Mouse (Mus musculus) forelimb bud, embryonic 11.5 days (tissue): Measurements from ENCODE around the gene Eya4.

Experiments used
- DNase-seq: peaks from one replicate; pipeline ENCODE4 v3.0.0-alpha.2; 2012; ENCODE audit warnings: low read depth, low spot score

Gene Eya4

DNA sequence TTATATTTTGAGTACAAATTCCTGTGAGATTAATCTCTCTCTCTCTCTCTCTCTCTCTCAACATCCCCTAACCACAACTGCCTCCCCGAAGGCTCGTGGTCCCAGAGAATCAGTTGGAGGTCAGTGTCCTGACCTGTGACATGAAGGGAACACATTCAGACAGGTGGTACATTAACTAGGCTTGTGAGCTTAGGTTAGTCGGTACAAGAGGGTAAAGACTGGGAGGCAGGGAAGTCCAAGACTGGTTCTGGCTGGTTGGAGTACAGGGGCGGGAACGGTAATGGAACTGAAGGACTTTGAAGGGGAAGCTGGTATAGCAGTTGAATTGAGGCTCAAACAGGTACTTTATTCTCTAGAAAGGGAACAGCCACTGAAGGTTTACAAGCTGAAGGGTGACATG is 287.9 kb downstream of the Eya4 start:
- DNase-seq = no peak

DNA sequence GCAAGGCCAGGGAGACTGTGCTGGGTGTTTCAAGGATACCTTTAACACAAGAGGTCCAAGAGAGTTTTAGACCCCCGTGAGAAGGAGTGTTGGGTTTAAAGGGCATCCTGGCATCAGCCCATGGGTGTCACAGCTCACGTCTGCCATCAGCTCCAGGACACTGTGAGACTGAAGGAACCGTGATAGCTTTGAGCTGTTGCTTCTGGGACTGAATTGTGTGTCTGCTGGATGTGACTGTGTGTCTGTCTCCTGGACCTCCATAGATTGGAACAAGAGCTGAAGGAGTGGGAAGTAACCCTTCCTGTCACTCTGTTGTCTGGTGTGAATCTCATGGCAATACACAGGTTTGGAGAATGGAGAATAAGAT is 289.9 kb downstream of the Eya4 start:
- no peak for DNase-seq

DNA sequence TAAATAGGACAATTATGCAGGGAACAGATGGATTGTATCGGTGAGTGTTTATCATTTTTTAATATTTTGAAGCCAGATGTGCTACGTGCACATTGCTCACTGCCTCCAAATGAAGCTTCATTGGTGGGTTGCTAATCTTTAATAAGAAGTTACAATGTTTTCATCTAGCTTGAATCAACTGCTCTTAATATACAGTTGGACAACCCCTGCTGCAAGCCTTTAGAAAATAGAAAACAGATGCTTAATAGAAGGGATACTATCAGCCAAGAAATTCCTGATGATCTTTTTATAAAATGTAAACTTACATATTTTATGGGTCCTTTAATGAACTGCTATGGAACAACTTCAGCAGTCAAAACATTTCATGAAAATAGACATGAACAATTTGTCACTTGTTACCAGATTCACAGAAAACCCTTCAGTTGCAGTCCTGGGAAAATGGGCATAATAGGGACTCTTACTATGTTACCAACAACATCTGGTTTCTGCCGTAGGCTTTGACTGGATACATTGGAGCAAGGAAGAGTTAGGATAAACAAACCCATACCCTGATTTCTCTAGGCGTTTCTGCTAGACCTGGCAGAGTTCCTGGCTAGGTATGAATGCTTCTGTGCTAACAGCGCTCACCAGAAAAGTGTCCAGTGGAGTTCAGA is 290.4 kb downstream of the Eya4 start:
- DNase-seq = no peak

DNA sequence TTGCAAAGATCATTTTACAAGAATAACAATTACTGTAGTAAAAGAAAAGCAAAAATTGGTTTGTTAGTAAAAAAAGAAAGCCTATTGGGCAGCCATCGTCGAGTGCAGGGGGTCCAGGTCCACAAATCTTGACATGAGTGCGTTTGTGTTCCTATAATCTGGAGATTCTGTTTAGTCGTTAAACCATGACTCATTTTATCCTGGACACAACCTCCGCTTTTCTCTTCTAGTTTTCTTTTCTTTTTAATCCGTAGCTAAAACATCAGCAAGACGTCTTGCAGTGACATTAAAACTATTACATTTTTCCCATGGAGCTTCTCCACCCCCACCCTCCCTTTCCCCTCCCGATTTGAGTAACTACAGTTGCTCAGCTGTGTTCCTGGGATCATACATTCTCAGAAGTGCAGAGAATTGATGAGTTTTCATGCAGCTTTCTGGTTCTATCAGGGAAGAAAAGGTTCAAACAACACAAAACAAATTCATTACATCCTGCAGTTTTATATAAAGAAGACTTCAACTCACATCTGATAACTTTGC is 297.1 kb downstream of the Eya4 start:
- no peak for DNase-seq
